Mouse (Mus musculus) neural tube, embryonic 14.5 days (tissue): ENCODE results near the gene Zc3h8. TPM values are rescaled to one million over a fixed set of nuclear protein-coding genes. Genes with fewer than 3 reads are reported as not detected.
A peak's percentile ranks its signal among the peaks of the same experiment; 100 is the strongest.

Source experiments
- ATAC-seq: fragments of 200-750 bp; cut with Nextera tagmentation; 2 replicates; pipeline ENCODE4 v1.8.0; 2017; ENCODE audit warnings: low read depth, mild to moderate bottlenecking, moderate TSS enrichment, moderate library complexity
- H3K27ac ChIP-seq: fragments of 300-500 bp; sonication (generic); 2 replicates; pipeline ENCODE4 v1.5.1; 2014; ENCODE audit warnings: low read depth, mild to moderate bottlenecking, control low read depth, low read length, moderate library complexity, mixed read lengths
- H3K27me3 ChIP-seq: fragments of 300-500 bp; sonication (generic); 2 replicates; pipeline ENCODE4 v1.6.1; 2014; ENCODE audit warnings: low read length; ENCODE audit not compliant: control insufficient read depth, insufficient read depth
- H3K36me3 ChIP-seq: fragments of 300-500 bp; sonication (generic); 2 replicates; pipeline ENCODE4 v1.6.1; 2014; ENCODE audit warnings: low read length, mixed read lengths; ENCODE audit not compliant: control insufficient read depth, insufficient read depth
- H3K4me1 ChIP-seq: fragments of 300-500 bp; sonication (generic); 2 replicates; pipeline ENCODE4 v1.6.1; 2014; ENCODE audit warnings: low read length; ENCODE audit not compliant: control insufficient read depth, insufficient read depth
- H3K4me2 ChIP-seq: fragments of 300-500 bp; sonication (generic); 2 replicates; pipeline ENCODE4 v1.6.1; 2014; ENCODE audit warnings: mild to moderate bottlenecking, low read depth, low read length, control low read depth
- H3K4me3 ChIP-seq: fragments of 300-500 bp; sonication (generic); 2 replicates; pipeline ENCODE4 v1.5.1; 2014; ENCODE audit warnings: low read depth, low read length, control low read depth, mixed read lengths
- H3K9ac ChIP-seq: fragments of 300-500 bp; sonication (generic); replicated peaks from 2 replicates; pipeline ENCODE4 v1.6.1; 2014; ENCODE audit warnings: low read depth, mild to moderate bottlenecking, control low read depth, low read length, mixed read lengths
- H3K9me3 ChIP-seq: fragments of 300-500 bp; sonication (generic); 2 replicates; pipeline ENCODE4 v1.6.1; 2016; ENCODE audit warnings: low read length; ENCODE audit not compliant: control insufficient read depth
- WGBS: fragments of 180-500 bp; shearing (Covaris S2); extraction: QIAGEN DNeasy Blood & Tissue Kit; methylation state at CpG from one replicate; pipeline ENCODE4 v1.1.7; 2014; 5-methylcytosine and 5-hydroxymethylcytosine counted together
- polyA plus RNA-seq: library from polyadenylated mRNA; unstranded; fragments of >200 nt; fragmentation: Nextera tagmentation; extraction: Ambion mirVana; gene quantifications from 2 replicates; pipeline ENCODE4 v1.2.1, GENCODE M21; 2014

Zc3h8 gene
- polyA plus RNA-seq, 1 experiment from 2014 or later: 16.3 TPM

DNA sequence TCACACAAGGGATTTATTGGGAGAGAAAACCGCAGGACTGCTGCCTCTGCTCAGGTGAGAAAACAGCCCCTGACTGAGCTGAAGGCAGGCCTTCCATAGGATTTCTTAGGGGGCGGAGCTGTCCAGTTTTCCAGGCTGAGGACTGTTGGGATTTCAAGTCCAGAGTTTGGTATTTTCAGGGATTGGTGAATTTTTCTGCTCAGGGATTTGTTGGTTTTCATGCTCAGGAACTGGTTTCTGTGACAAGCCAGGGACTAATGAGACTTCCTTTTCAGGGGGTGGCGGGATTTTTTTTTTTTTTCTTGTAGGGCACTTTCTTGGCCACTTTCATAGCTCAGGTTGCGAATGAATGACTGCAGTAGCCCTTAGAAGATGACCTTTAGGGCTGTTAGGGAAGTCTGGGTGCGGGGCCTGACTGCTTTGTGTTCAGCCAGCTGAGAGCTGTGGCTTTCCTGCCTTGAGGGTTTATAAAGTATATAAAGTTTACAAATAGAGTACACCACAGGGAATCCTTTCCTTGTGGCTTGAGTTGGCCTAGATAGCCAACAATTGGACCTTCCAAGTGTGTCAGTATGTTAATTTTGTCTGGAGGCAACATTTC, 21.7 kb upstream of the Zc3h8 start:
- H3K27me3 ChIP-seq: no peaks in the 10 kb centered on the region
- H3K4me3 ChIP-seq: 0 out of 2 replicates have a peak overlapping the region, but pooled peaks have one; percentile 91

DNA sequence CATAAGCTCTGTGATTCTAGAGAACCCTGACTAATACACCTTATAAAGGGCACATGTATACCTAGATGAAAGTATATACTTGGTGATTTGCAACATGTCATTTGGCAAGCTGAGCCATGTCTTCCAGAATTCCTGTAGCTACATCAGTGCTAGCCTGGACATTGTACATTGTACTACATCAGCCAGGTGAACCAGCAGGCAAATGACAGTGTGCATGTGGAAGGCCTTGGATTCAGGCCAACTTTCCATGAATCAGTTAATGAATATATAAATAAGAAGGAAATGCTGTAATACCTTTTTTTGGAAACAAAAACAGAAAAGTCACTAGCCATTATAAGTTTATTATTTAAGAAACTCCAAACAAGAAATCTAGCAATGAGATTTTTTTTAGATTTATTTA, 10.3 kb upstream of the Zc3h8 start:
- Histone ChIP-seq H3K4me1 (no peaks in the 10 kb centered on the region), H3K9me3 (no peaks in the 10 kb centered on the region), H3K4me2 (no peak overlapping the region), H3K27me3 (no peaks in the 10 kb centered on the region), H3K36me3 (no peaks in the 10 kb centered on the region), H3K27ac (no peak overlapping the region), H3K4me3 (no peak overlapping the region), H3K9ac (no peak overlapping the region)
- no peak for ATAC-seq

More for the DNA sequence above, 21.7 kb upstream of the Zc3h8 start:
- no peak for ATAC-seq
- peak overlapping the region; percentile 64 for H3K4me2 ChIP-seq
- WGBS: 40% methylated on average over 5 of the region's 5 CpGs
- peaks cover 11% of the 10 kb centered on the region for H3K4me1 ChIP-seq
- H3K36me3 ChIP-seq: no peaks in the 10 kb centered on the region
- H3K27ac ChIP-seq: peak overlapping the region; percentile 55; the same call in 1 of the 2 replicates
- H3K9me3 ChIP-seq: no peaks in the 10 kb centered on the region
- H3K9ac ChIP-seq: 0 out of 2 replicates have a peak overlapping the region, but pooled peaks have one; percentile 17

DNA sequence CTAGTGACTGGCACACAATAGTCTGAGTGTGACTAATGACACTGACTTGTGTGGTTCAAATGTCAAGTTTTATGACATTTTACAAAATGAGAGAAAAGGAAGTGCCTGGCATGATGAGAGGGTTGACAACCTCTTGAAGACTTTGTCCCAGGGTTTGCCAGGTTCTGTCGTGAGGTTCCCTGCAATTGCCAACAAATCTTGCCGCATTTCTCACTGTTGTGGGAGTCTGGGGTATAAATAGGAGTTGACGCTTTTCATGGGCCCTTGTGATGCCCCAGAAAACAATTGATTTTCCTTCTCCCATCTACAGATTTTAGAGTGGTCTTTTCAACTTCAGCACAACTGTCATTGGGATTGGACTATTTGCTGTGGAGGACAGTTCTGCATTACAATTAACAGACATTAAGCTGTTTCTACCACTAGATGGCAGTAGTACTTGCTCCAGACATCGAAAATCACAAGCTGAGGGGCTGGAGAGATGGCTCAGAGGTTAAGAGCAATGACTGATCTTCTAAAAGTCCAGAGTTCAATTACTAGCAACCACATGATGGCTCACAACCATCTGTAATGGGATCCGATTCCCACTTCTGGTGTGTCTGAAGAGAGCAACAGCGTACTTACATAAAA, 4.2 kb upstream of the Zc3h8 start:
- H3K27ac ChIP-seq: no peak overlapping the region
- WGBS: 36% methylated on average over 6 of the region's 6 CpGs
- no peak overlapping the region for H3K4me3 ChIP-seq
- H3K36me3 ChIP-seq: no peaks in the 10 kb centered on the region
- no peak overlapping the region for H3K9ac ChIP-seq
- H3K9me3 ChIP-seq: no peaks in the 10 kb centered on the region
- peaks cover under 1% of the 10 kb centered on the region; the same call in 1 of the 2 replicates for H3K4me1 ChIP-seq
- H3K4me2 ChIP-seq: no peak overlapping the region
- no peaks in the 10 kb centered on the region for H3K27me3 ChIP-seq
- no peak; the same call in 1 of the 2 replicates for ATAC-seq

DNA sequence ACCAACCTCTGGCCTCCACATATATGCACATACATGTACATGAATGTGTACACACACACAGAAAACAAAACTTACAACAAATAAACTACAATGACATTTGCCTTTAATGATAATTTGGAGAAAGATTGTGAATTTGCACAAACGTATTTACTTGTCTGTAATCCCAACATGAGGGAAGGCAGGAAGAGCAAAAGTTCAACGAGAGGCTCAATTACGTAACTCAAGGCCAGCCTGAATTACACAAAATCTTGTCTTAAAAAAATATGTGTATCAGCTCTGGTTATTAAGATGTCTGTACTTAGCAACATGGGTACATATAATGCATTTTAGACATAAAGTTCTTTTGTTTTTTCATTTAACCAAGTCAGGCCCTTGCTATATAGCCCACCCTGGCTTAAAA, 7.6 kb downstream of the Zc3h8 start:
- H3K27ac ChIP-seq: no peak overlapping the region
- WGBS: 95% methylated on average over 3 of the region's 3 CpGs
- no peaks in the 10 kb centered on the region for H3K9me3 ChIP-seq
- no peaks in the 10 kb centered on the region for H3K4me1 ChIP-seq
- H3K4me2 ChIP-seq: no peak overlapping the region
- H3K36me3 ChIP-seq: 0 out of 2 replicates have a peak, but pooled peaks cover 5% of the 10 kb centered on the region
- H3K9ac ChIP-seq: no peak overlapping the region
- ATAC-seq: no peak
- no peak overlapping the region for H3K4me3 ChIP-seq
- H3K27me3 ChIP-seq: no peaks in the 10 kb centered on the region

DNA sequence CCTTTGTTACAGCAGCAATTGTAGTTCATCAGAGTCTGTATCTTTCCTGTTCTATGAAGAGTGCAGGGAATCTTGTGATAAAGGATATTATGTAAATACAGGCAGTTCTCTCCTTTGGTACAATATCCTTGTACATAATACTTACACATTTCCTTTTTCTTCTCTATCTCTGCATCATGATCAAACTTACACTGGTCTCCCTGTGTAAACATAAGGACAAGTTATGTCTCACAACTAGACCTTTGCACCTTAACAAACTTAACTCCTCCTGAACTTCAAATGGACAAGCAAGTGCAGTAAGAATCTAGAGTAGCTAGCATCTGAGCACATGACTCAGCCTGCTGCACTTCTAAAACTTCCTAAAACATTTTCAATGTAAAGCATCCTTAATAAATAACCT, 13.2 kb downstream of the Zc3h8 start:
- H3K9me3 ChIP-seq: no peaks in the 10 kb centered on the region
- no peak overlapping the region for H3K9ac ChIP-seq
- H3K4me3 ChIP-seq: no peak overlapping the region
- no peak overlapping the region for H3K27ac ChIP-seq
- no peak for ATAC-seq
- no peaks in the 10 kb centered on the region for H3K4me1 ChIP-seq
- no peaks in the 10 kb centered on the region for H3K27me3 ChIP-seq
- no peak overlapping the region for H3K4me2 ChIP-seq
- H3K36me3 ChIP-seq: peaks cover 21% of the 10 kb centered on the region; the same call in 1 of the 2 replicates

DNA sequence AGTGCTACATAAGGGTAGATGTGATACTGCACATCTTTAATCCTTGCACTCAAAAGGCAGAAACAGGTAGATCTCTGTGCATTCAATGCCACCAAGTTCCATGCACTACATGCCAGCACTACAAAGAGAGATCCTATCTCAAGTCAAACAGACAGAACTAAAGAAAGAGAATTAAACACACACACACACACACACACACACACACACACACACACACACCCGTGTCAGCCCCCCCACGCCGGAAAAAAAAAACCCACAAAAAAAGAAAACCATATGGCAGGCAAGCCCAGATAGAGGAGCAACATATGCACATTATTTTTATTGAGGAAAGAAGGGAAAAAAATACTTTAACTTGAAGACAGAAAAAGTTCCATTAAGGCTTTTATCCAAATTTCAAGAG, 15.4 kb downstream of the Zc3h8 start:
- ATAC-seq: no peak
- Histone ChIP-seq H3K9ac (no peak overlapping the region), H3K4me3 (no peak overlapping the region), H3K27ac (no peak overlapping the region), H3K4me1 (no peaks in the 10 kb centered on the region), H3K36me3 (peaks cover 17% of the 10 kb centered on the region; the same call in 1 of the 2 replicates), H3K27me3 (no peaks in the 10 kb centered on the region), H3K9me3 (no peaks in the 10 kb centered on the region), H3K4me2 (no peak overlapping the region)
- WGBS: 86% methylated on average over 3 of the region's 3 CpGs

DNA sequence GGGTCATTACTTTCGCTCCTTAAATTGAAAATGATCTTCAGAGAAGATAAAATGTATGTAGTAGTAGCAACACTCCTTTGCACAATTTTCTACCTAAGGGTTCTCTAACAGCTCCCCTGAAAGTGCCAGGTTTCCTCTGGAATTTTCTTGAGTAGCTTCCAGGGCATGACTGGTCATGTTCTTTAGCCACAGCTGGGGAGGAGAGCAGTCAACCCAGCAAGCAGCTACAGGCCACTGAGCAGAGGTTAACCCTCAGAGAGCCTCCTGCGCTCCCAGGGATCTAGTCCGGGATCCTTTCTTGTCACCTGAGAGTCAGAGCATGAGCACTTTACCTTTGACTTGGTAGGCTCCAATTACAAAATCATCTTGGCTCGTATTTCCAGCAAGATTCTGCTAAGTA, 19.1 kb downstream of the Zc3h8 start:
- 92% methylated on average over 4 of the region's 4 CpGs for WGBS
- ATAC-seq: no peak
- H3K27ac ChIP-seq: no peak overlapping the region
- no peak overlapping the region for H3K4me3 ChIP-seq
- peaks cover 10% of the 10 kb centered on the region; the same call in 1 of the 2 replicates for H3K36me3 ChIP-seq
- no peaks in the 10 kb centered on the region for H3K27me3 ChIP-seq
- H3K4me1 ChIP-seq: no peaks in the 10 kb centered on the region
- no peak overlapping the region for H3K9ac ChIP-seq
- no peak overlapping the region for H3K4me2 ChIP-seq
- no peaks in the 10 kb centered on the region for H3K9me3 ChIP-seq

DNA sequence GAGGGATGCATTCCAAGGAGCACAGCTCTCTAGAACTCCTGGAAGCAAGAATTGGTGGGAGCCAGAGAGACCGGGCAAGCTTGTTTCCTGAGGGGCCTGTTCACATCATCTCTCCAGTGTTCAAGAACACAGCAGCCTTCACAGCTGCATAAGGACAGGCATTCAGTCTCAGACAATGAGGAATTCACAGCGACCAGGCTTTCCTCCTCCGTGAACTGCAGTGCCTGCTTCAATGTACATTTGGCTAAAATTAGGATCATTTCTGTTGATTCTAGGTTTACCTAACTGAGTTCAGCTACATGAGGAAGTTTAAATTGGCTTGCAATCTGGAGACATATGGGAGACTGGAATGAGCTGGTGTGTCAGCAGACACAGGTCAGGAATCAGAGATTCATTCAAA, 27.3 kb downstream of the Zc3h8 start:
- no peak overlapping the region for H3K9ac ChIP-seq
- ATAC-seq: no peak
- H3K27me3 ChIP-seq: no peaks in the 10 kb centered on the region
- WGBS: 76% methylated on average over 3 of the region's 3 CpGs
- no peaks in the 10 kb centered on the region for H3K9me3 ChIP-seq
- no peak overlapping the region for H3K27ac ChIP-seq
- no peaks in the 10 kb centered on the region for H3K36me3 ChIP-seq
- H3K4me3 ChIP-seq: no peak overlapping the region
- no peaks in the 10 kb centered on the region for H3K4me1 ChIP-seq
- no peak overlapping the region for H3K4me2 ChIP-seq

DNA sequence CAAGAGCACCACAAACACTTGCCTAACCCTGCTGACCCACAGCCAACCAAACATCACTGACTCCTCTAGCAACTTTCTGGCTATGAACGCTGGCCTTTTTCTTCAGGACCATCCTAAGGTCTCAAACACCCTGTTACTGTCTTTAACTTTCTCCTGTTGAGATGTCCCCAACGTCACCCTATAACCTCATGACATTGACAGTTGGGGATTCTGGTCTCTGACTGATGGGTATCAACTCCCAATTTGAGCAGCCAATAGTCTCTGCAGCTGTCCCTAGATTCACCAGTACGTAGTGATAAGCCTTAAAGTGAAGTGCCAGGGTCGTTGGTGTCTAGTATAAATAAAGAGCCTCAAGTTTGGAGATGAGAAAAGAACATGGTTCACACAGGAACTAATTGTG, 28.9 kb downstream of the Zc3h8 start:
- ATAC-seq: no peak
- 92% methylated on average over 4 of the region's 4 CpGs for WGBS
- H3K4me1 ChIP-seq: no peaks in the 10 kb centered on the region
- H3K27me3 ChIP-seq: no peaks in the 10 kb centered on the region
- H3K4me2 ChIP-seq: no peak overlapping the region
- no peak overlapping the region for H3K27ac ChIP-seq
- no peaks in the 10 kb centered on the region for H3K36me3 ChIP-seq
- H3K9me3 ChIP-seq: no peaks in the 10 kb centered on the region
- H3K9ac ChIP-seq: no peak overlapping the region
- no peak overlapping the region for H3K4me3 ChIP-seq
